Mouse (Mus musculus) ES-Bruce4 (cell line): Measurements from ENCODE around the gene Atrn.

Source experiments
- CTCF ChIP-seq: IDR thresholded peaks from one replicate; pipeline ENCODE4 v1.8.1; 2011; ENCODE audit warnings: low read depth, low read length
- EP300 ChIP-seq: IDR thresholded peaks from 2 replicates; pipeline ENCODE4 v1.6.1; 2011; ENCODE audit warnings: low read depth, low read length; ENCODE audit not compliant: insufficient read depth

DNA sequence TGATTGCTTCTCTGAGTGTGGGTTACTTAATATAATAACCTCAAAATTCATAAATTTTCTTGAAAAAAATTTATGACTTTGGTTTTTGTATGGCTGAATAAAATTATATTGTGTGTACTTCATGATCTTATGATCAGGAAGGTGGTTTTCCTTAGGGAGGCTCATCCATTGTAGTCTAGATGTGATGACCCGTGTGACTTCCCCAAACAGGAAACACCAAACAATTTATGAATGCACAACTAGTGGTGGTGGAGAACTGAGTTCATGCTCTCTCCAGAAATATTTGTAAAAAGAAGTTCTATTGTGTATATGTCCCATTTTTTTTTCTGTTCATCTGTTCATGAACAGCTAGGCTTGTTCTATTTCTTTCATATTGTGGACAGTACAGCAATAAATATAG, 18.8 kb upstream of the Atrn start:
- TF ChIP-seq CTCF: no peak
- TF ChIP-seq EP300: no peak
